Mouse (Mus musculus) forelimb bud, embryonic 11.5 days (tissue): ENCODE measurements at regions not wholly inside any gene's neighbourhood (a gene's known extent, or its start where the extent isn't known, plus 50 kb on each side); places are given as distances from the start of the nearest gene placed in this dataset.

Source experiments
- DNase-seq: peaks from one replicate; pipeline ENCODE4 v3.0.0-alpha.2; 2012; ENCODE audit warnings: low read depth, low spot score

DNA sequence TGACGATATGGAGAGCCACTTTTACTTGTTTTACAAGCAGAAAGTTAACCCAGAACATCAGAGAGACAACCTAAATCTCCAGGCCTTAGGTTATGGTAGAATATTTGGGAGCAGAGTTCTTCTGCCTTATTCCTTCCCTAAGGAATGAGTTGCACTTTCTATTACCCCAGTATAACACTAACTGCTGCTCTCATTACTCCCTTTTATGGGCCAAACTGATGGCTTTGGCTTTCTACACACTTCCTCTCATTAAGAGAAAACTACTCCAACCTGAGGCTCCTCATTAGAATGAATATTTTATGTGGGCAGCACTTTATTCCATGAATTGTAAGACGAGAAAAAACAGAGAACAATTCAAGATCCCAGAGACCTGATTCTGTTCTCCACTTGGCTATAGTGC lies 289.0 kb upstream of the Tnc start:
- DNase-seq: no peak

DNA sequence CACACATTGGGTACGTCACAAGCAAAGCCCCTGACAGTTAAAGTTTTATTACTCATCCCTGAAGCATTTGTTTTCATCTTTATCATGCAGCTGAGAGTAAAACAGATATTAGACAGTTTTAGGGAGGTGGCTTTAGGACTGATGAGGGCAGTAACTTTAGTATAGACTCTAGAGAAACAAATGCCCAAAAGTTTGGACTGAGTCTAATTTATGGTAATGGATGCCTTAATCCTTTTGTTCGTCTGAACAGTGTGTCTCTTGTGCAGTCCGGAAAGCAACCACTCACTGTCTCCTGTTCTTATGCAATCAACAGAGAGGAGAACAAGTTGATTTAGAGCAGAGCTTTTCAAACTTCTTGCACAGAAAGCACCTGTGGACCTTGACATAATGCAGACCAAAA lies 283.4 kb upstream of the Tnc start:
- DNase-seq: no peak

DNA sequence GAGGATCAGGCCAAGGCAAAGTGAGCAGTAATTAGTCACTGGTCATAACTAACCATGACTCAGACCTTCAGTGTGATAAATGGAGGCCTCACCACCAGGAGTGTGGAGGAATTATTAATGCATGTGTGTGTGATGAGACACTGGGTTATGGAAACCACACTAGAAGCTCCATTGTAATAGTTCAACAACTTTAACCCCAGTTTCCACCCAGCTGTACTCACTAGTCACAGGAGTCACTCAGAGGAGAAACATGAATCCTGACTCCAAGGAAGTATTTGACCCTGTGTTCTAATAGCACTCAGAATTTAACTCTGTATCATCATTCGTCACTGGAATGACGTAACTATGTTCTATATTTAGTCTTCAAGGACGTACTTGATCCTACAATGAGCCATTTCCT lies 277.6 kb upstream of the Tnc start:
- no peak for DNase-seq

DNA sequence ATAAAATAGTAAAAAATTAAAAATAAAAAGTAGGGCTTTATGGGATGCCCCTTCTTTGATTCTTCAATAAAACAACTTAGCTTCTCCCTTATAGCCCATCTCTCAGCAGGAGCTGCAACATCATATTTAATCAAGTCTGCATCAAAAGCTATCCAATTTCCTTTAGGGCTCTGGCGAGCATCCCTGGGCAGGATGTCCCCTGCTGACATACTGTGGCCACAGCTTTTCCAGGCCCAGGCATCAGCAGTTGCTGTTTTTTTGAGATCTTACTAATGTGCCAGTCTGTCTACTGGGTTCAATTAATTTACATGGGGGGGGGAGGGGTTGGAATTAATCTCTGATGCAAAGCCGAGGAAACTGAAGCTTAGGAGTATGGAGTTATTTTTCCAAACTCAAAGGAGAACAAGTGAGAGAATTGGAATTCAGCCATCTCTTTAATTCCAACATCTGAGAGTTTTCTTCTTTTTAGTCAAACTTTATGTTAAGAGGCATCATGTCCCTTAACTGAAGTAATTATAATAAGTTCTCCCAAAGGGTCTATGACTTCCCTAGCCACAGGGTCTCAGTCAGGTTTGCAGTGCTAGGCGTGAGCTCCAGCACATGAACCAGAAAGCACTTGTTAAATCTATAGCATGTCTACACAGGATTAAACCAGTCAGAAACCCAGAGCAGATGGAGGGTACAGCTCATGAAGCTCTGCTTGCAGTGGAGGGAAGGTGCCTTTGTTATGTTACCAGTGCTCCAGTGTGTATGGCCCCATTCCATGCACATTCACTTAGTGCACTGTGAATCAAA lies 269.9 kb upstream of the Tnc start:
- no peak for DNase-seq

DNA sequence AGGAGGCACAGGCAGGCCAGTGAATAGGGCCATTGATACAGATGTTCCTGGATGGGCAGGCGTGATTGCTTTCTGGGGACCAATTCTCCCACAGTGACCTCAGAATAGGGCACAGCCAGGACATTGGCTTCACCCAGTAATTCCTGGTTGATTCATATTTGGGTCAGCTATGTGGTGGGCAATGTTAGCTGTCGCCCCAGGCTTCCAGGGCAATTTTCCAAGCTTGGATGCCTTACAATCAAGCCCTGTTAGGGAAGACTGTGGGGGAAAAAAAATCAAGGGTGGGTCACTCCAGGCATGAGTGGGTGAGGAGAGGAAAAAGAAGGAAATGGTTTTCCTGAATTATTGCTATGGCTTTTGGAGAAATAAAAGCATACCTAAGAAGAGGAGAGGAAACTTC lies 250.1 kb upstream of the Tnc start:
- no peak for DNase-seq

DNA sequence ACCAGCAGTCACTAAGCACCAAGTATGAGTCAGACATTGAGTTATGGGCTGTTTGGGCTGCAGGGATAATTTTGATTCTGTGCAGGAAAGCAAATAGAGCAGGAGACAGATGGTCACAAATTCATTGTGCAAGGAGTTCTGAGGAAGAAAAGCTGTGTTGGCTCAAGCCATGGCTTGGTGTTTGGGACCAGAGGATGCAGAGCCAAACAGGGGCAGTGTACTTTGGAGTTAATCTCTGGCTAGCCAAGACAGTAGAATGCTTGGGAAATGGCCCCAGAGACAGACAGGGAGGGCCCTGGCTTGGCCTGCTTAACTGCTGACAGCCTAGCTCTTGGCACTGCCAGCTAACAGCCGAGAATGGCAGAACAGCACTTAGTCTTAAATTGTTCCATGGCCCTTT lies 235.7 kb upstream of the Tnc start:
- no peak for DNase-seq

DNA sequence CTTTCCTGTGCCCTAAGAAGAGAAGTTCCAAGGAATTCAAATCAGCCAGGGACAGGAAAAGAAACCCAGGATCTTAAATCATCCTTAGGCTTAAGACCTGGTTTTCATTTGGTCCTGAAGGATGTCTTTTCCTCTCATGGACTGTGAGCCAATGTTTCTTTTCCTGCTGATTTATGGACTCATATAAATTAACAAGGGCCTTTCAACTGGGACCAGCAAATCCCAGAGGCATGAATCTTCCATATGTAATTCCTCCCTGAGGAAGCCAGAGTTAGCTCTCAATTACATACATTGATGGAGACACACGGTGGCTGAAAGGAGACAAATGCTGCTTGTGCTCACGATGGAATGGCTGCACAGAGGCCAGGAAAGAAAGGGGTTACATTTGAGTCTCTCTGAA lies 230.2 kb upstream of the Tnc start:
- peak; percentile 78 for DNase-seq

DNA sequence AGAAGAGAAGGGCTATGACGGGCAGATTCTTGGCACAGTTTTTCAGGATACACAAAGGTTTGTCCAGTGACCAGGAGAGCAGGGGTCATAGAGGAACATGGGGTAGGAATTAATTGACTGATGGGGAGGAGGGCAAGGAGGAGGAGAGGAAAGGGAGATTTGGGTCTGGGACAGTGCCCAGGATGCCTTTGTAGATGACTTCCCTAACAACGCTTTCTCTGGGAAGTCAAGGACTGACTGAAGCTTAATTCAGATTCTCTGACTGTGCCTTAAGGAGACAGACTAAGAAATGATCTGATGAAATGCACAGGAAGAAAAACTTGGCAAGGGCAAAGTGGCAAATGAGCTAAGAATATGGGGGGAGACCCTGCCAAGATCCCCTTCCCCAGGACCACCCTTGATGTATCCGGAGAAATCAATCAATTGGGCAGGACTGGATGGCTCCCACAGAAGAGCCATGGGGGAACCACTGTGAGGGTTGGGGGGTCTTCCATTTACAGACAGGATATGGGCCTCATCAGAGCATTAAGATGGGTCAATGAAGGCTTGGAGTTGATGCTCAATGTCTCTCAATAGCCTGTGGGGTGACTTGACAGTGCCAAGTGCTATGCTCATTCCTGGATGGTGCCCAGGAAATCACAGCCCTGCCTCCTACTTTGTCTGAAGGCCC lies 227.6 kb upstream of the Tnc start:
- DNase-seq: no peak

DNA sequence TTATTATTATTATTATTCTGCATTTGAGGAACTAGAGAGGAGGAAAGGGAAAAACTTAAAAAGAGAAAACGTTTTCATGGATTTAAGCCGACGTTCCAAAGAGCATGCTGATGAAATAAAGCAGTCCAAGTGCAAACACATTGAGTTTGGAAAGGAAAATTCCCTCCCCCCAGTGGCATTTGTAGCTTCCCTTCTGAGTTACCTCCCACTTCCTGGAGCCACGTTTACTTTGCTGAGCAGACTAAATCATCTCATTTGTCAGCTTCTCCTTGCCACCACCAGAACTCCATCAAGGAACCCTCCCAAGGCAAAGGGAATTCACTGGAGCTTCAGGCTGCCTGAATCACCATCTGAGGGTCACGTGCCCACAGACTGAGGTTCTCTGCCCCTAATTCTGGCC lies 223.0 kb upstream of the Tnc start:
- no peak for DNase-seq

DNA sequence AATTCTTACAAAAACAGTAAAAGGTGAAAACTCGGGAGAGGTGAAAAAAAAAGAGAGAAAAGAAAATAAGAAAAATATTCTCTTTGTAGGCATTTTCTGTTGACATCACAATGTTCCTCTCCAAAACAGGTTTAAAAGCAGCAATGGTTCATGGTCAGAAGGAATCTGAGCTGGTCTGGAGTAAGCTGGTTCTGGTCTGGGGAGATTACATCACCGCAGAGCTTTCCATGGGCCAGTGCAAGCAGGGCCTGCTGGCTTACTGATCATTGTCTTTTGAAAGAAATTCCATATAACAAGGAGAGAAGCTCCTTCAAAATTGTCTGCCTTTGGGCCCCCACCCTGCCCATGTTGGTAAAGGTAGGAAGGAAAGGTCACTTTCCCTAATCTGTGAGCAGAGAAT lies 222.3 kb upstream of the Tnc start:
- no peak for DNase-seq

DNA sequence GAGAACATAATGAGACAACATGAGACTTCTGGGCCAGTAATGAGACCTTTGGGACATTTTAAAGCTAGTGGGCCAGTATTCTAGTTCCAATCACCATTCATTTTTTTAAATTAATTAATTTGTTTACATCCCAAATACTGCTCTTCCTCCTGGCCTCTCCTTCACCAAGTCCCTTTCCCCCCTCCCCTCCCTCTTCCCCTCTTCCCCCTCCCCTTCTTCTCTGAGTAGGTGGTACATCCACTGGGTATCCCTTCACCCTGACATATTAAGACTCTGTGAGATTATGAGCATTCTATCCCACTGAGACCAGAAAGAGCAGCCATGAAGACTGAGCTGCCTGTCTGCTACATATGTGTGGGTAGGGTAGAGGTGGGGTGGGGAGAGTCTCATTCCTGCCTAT lies 213.7 kb upstream of the Tnc start:
- DNase-seq: no peak

DNA sequence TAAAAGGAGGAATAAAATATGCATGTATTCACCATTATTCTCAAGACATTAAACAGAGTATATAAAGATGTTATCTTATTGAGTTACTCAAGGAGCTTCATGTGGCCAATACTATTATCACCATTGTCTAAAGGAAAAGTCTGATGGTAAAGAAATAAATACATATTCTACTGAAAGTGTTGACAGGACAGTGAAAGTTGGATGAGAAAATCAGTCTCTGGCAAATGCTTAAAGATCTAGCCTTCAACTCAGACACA lies 213.3 kb upstream of the Tnc start:
- DNase-seq: no peak

DNA sequence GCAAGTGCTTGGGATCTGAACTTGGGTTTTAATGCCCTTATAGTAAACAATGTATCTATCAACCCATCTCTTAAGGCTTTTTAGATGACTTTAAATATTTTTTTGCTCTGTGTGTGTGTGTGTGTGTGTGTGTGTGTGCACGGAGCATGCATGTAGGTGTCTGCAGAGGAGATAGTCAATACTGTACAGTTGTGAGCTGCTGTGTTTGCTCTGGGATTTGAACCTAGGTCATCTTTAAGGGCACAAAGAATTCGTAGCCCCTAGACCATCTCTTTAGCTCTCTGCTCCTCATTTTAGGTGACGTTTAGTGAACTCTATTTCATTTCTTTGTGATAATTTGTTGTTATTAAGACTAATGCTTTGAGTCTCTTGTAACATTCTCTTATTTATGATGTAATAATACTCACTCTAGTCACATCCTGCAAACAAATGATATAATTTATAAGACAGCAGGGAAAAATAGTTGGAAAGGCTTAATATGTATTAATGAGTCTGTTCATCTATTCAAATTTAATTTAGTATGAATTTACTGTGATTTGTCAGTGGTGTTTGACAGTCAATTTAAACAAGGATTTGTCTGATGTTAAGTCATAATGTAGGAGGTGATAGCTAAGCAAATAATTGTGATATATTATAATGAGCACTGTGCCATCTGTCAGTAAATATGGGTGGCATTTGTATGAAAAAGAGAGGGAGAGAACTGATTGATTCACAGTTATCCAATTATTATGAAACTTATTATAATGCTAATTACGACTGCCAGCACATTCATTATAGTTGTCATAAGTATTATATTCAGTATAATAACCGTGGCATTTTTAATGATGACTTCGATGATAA lies 212.8 kb upstream of the Tnc start:
- no peak for DNase-seq

DNA sequence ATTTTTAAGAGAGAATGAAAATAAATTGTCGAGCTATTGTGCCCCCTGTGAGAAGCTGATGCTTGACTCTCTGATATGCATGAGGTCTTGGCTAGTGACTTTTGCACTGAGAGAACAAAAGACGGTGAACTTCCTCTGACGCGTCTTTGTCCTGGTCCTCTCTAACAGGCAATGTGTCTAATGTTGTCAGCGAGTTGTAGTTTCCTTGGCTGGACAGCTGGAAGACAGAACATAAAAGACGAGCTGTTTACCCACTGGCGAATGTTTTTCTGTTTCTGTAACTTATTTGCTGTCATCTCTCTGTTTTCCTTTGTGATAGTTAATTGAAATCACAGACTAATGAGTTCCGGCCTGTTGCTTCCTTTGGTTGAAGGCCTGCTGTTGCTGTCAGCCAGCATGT lies 208.4 kb upstream of the Tnc start:
- DNase-seq: no peak

DNA sequence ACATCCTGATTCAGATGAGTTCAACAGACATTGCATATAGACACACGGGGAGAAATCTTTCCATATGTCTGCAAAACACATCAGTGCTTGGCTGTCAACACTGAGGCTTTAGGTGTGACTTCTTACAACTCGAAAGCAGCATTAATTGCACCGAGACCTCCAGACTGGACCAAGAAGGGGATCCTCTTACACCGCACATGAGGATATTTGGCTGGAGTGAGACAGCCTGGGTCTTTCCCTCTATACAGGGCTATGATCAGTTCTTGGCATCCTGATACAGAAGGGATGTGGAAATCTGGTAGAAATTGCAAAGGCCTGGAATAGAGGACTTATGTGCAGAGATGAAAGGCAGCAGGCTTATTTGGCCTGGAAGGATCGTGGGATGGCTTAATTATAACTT lies 203.9 kb upstream of the Tnc start:
- no peak for DNase-seq

DNA sequence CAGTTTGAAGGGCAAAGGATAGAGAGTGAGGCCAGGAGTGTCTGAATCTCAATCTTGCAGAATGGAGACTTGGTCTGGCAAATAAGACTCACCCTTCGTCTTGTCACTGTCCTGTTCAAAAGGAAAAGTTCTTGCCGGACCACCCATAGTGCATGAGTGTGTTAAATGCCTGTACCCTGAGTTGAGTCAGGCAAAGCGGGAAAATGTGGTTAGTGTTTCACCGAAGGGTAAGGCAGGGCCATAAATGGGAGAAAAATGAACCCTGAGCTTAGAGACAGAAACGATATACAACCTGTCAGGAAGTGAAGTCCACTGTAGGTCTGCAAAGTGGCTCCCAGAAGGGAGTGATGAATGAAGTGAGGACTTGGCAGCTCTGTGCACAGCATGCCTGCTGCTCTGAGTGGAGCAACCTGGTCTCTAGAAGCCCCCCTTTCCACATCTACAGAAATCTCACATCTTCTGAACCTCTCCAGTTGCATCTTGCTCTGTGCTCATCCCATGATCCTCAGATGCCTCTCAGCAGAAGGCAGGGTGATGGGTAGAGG lies 191.5 kb upstream of the Tnc start:
- peak; percentile 44 for DNase-seq

DNA sequence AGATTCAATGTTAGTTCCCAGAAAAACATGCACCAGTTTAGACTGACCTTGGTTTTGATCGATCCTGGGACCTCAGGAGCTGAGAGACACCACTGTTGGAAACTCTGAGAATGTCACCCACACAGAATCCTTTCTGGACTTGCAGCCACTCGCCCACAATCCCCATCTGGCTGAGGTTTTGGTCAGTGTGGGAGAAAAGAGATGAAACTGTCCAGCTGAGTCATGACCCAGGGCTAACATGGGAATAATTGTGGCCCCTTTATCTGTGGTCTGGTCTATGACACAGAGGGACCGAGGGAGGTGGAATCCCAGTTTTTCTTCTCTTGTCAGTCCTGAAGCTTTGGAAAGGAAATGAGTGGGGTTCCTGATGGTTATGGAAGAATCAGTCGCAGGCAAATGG lies 188.7 kb upstream of the Tnc start:
- no peak for DNase-seq

DNA sequence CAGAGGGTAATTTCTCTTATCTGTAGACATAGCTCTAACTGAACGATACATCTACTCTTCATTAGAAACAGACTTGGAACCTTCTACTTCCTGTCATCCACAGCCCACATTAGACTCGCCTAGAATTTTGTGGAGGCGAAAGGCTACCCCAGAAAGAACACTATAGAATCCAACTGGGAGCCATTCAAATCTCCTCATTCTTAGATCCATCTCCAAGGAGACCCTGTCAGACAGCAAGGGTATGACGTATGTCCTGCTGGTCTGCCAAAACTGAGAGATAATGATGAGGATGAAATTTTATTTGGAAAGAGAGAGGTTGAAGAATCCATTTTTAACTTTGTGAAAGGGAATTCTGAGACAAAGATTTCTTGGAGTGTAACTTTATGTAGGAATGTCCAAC lies 185.3 kb upstream of the Tnc start:
- DNase-seq: no peak

DNA sequence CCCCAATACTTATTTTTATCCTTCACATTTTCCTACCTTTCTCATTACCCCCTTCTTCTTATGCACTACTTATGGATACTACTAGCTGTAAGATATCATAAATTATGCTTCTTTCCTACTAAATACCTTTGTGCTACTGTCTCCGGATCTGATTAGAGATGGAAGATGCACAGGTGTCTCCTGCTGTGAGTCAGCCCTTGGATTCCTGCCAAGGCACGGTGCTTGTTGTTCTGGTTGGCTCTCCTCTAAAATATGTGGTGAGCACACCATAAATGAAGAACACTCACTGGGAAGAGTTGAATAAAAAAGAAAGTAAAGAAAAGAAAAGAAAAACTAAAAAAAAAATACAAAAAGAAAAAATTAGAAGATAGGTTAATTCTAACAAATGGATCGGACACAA lies 181.5 kb upstream of the Tnc start:
- DNase-seq: no peak

DNA sequence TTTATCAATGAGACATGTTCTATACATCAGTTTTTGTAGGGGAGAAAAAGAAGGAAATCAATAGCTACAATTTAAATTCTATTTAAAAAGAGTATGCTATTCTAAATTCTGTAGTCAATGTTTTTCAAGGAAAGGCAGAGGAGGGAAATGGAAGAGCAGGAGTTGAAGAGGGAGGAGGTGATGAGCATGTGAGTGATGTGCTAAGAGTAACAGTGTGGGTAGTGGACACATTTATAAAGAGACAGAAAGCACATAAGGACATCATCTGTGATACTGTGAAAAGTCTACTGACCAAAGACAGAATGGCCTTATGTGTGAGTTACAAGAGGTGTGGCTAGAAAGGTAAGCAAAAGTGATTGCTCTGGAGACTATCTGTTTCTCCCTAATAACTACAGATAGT lies 179.8 kb upstream of the Tnc start:
- no peak for DNase-seq

DNA sequence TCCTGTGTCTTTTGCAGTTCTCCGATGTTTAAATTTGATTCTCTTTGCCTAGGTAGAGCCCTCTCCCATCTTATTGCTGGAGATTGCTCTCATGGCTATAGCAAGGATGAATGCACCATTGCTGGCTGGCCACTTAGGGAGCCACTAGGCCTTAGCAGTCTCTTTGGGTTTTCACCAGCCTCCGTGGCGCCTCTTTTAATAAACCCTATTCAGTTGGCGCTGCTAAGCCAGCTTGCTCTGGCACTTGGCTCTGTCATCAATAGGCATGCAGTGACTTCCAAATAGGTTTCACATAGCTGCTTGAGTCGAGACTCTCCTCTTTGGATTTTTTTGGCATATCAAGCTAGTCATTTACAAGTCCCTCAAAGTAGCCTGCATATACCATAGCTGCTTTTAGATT lies 178.1 kb upstream of the Tnc start:
- no peak for DNase-seq

DNA sequence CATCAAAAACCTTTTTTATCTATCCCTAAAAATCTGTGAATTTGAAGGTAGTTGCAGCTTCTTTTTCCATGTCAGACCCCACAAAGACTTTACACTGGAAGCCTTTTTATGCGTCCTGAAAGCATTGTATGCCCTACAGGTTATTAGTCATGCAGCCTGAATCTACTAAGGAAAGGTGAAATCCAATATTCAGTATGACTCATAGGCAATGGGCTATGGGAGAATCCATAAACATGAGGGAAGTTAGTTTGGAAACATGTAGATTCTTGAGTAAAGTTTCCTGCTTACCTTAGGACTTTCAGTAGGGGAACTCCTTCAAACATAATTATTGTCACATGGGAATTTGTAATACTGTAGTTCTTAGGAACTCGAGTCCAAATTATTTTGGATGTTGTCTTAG lies 173.0 kb upstream of the Tnc start:
- no peak for DNase-seq
